Comparison of ENCODE assay signal across 22 mouse cellular contexts in genomic region chr1:33599698-33600097, GRCm38 (mm10).
DNase-seq lines count a peak whose midpoint lies in the region; ATAC-seq and TF ChIP-seq lines count a peak whose summit lies in the region.
"Had no signal": no experiment of that assay in that cellular context is flagged by ENCODE, and none has a peak within 500 bp of the region (broad histone marks: within the 10 kb centered on the region; RNA-seq: fewer than 3 reads in every experiment).

No protein-coding gene starts in this region.

- H3K4me2 ChIP-seq in forebrain, embryonic 12.5 days = no peak overlapping the region
- H3K4me2 ChIP-seq in forebrain, embryonic 15.5 days (replicated peaks) = no peak overlapping the region
- H3K4me2 ChIP-seq in forebrain, postnatal 0 days (ENCODE audit: low read depth) = no peak overlapping the region
- no peak overlapping the region for H3K4me2 ChIP-seq in liver, embryonic 12.5 days
- no peak overlapping the region for H3K4me2 ChIP-seq in liver, embryonic 11.5 days
- H3K4me2 ChIP-seq: embryonic facial prominence, embryonic 13.5 days; heart, embryonic 11.5 days; intestine, embryonic 15.5 days had no signal

- H3K36me3 ChIP-seq in forebrain, embryonic 12.5 days (replicated peaks) = peaks cover 7% of the 10 kb centered on the region
- peaks cover 16% of the 10 kb centered on the region for H3K36me3 ChIP-seq in forebrain, embryonic 10.5 days (replicated peaks)
- H3K36me3 ChIP-seq in forebrain, embryonic 15.5 days = no peaks in the 10 kb centered on the region
- H3K36me3 ChIP-seq in forebrain, postnatal 0 days (ENCODE audit: insufficient read depth) = no peaks in the 10 kb centered on the region
- H3K36me3 ChIP-seq in liver, embryonic 12.5 days = peaks cover 22% of the 10 kb centered on the region
- H3K36me3 ChIP-seq in liver, embryonic 11.5 days (ENCODE audit: control insufficient read depth, insufficient read depth, low read length) = no peaks in the 10 kb centered on the region; the same call in 1 of the 2 replicates
- H3K36me3 ChIP-seq: intestine, embryonic 15.5 days had no signal

- WGBS in forebrain, embryonic 12.5 days = 85% methylated on average over 3 of the region's 3 CpGs
- WGBS in forebrain, embryonic 10.5 days = 93% methylated on average over 3 of the region's 3 CpGs
- WGBS in forebrain, embryonic 15.5 days = 60% methylated on average over 3 of the region's 3 CpGs
- 59% methylated on average over 3 of the region's 3 CpGs for WGBS in forebrain, postnatal 0 days
- WGBS in liver, embryonic 12.5 days (ENCODE audit: insufficient replicate concordance) = 91% methylated on average over 3 of the region's 3 CpGs
- 89% methylated on average over 3 of the region's 3 CpGs for WGBS in liver, embryonic 11.5 days

- ATAC-seq in forebrain, embryonic 12.5 days (ENCODE audit: low FRiP score) = no peak
- peak; percentile 47 for ATAC-seq in forebrain, embryonic 15.5 days (replicated peaks)
- no peak for ATAC-seq in forebrain, postnatal 0 days
- ATAC-seq in liver, embryonic 12.5 days = no peak
- ATAC-seq in liver, embryonic 11.5 days (replicated peaks; ENCODE audit: low FRiP score) = no peak
- ATAC-seq: activated CD4-positive, CD25-positive, alpha-beta regulatory T cell, adult 4 months; intestine, embryonic 15.5 days had no signal

- H3K9me3 ChIP-seq in forebrain, embryonic 12.5 days = peaks cover 5% of the 10 kb centered on the region; the same call in 1 of the 2 replicates
- H3K9me3 ChIP-seq in forebrain, embryonic 10.5 days = peaks cover 18% of the 10 kb centered on the region
- no peaks in the 10 kb centered on the region for H3K9me3 ChIP-seq in forebrain, embryonic 15.5 days
- 0 out of 2 replicates have a peak, but pooled peaks cover 5% of the 10 kb centered on the region for H3K9me3 ChIP-seq in forebrain, postnatal 0 days (ENCODE audit: low read length)
- no peaks in the 10 kb centered on the region for H3K9me3 ChIP-seq in liver, embryonic 12.5 days (replicated peaks)
- H3K9me3 ChIP-seq in liver, embryonic 11.5 days (ENCODE audit: control insufficient read depth, low read length) = no peaks in the 10 kb centered on the region
- H3K9me3 ChIP-seq: intestine, embryonic 15.5 days had no signal

- TF ChIP-seq CTCF in forebrain, postnatal 0 days (IDR thresholded peaks at IDR 0.05; ENCODE audit: low read depth) = no peak

- H3K9ac ChIP-seq in forebrain, embryonic 12.5 days = no peak overlapping the region
- H3K9ac ChIP-seq in forebrain, embryonic 15.5 days (replicated peaks) = no peak overlapping the region
- no peak overlapping the region for H3K9ac ChIP-seq in forebrain, postnatal 0 days
- no peak overlapping the region for H3K9ac ChIP-seq in liver, embryonic 12.5 days
- no peak overlapping the region for H3K9ac ChIP-seq in liver, embryonic 11.5 days (ENCODE audit: low read depth, low read length)
- H3K9ac ChIP-seq: embryonic facial prominence, embryonic 13.5 days; intestine, embryonic 15.5 days had no signal

- no peak overlapping the region for H3K4me3 ChIP-seq in forebrain, embryonic 12.5 days (replicated peaks)
- no peak overlapping the region for H3K4me3 ChIP-seq in forebrain, embryonic 10.5 days
- H3K4me3 ChIP-seq in forebrain, embryonic 15.5 days = no peak overlapping the region
- no peak overlapping the region for H3K4me3 ChIP-seq in forebrain, postnatal 0 days (ENCODE audit: low read depth, low read length)
- H3K4me3 ChIP-seq in liver, embryonic 12.5 days = no peak overlapping the region
- no peak overlapping the region for H3K4me3 ChIP-seq in liver, embryonic 11.5 days (ENCODE audit: low read depth, low read length)
- H3K4me3 ChIP-seq: embryonic facial prominence, embryonic 10.5 days; embryonic facial prominence, embryonic 13.5 days; erythroblast, embryonic 14.5 days; gastrocnemius, adult 2 months; intestine, embryonic 15.5 days had no signal

- peaks cover 6% of the 10 kb centered on the region; the same call in 1 of the 2 replicates for H3K4me1 ChIP-seq in forebrain, embryonic 12.5 days
- peaks cover 11% of the 10 kb centered on the region for H3K4me1 ChIP-seq in forebrain, embryonic 10.5 days
- H3K4me1 ChIP-seq in forebrain, embryonic 15.5 days = no peaks in the 10 kb centered on the region
- no peaks in the 10 kb centered on the region for H3K4me1 ChIP-seq in forebrain, postnatal 0 days (ENCODE audit: insufficient read depth)
- H3K4me1 ChIP-seq in liver, embryonic 12.5 days = peaks cover 36% of the 10 kb centered on the region
- no peaks in the 10 kb centered on the region; the same call in 1 of the 2 replicates for H3K4me1 ChIP-seq in liver, embryonic 11.5 days (replicated peaks; ENCODE audit: control insufficient read depth, insufficient read depth, low read length)
- H3K4me1 ChIP-seq: intestine, embryonic 15.5 days had no signal

- no peak for DNase-seq in forebrain, embryonic 10.5 days (ENCODE audit: extremely low spot score, low spot score)
- DNase-seq in forebrain, postnatal 0 days = no peak
- no peak for DNase-seq in liver, embryonic 11.5 days (ENCODE audit: low spot score)
- DNase-seq: adrenal gland, adult 8-10 months; adrenal gland, postnatal 25 days; cerebellum, adult 11-12 months; cerebellum, adult 8-10 months; cerebellum, postnatal 36 days; embryo, embryonic 11 days; gastrocnemius, adult 2 months; gastrocnemius, postnatal 14 days; heart, adult 11 months; kidney, adult 11 months had no signal

- no peaks in the 10 kb centered on the region for H3K27me3 ChIP-seq in forebrain, embryonic 12.5 days
- H3K27me3 ChIP-seq in forebrain, embryonic 10.5 days (ENCODE audit: poor library complexity, severe bottlenecking) = no peaks in the 10 kb centered on the region
- H3K27me3 ChIP-seq in forebrain, embryonic 15.5 days = no peaks in the 10 kb centered on the region
- H3K27me3 ChIP-seq in forebrain, postnatal 0 days (ENCODE audit: insufficient read depth, low read length) = no peaks in the 10 kb centered on the region
- no peaks in the 10 kb centered on the region for H3K27me3 ChIP-seq in liver, embryonic 12.5 days (replicated peaks)
- no peaks in the 10 kb centered on the region for H3K27me3 ChIP-seq in liver, embryonic 11.5 days (replicated peaks; ENCODE audit: control insufficient read depth, insufficient read depth, low read length)
- H3K27me3 ChIP-seq: embryonic facial prominence, embryonic 13.5 days; intestine, embryonic 15.5 days had no signal

- H3K27ac ChIP-seq in forebrain, embryonic 12.5 days = peak overlapping the region; percentile 31; the same call in 1 of the 2 replicates
- no peak overlapping the region for H3K27ac ChIP-seq in forebrain, embryonic 10.5 days
- H3K27ac ChIP-seq in forebrain, embryonic 15.5 days (replicated peaks) = peak overlapping the region; percentile 30
- H3K27ac ChIP-seq in forebrain, postnatal 0 days (ENCODE audit: low read depth, low read length) = no peak overlapping the region
- H3K27ac ChIP-seq in liver, embryonic 12.5 days = 0 out of 2 replicates have a peak overlapping the region, but pooled peaks have one; percentile 27
- H3K27ac ChIP-seq in liver, embryonic 11.5 days (ENCODE audit: low read depth, low read length) = no peak overlapping the region
- H3K27ac ChIP-seq: embryonic facial prominence, embryonic 10.5 days; embryonic facial prominence, embryonic 13.5 days; gastrocnemius, adult 2 months; intestine, embryonic 15.5 days had no signal

Comparison
In these comparisons a context has a peak if more than half of its experiments do, and no peak if none do; other contexts are left out.
1. H3K27ac ChIP-seq: peak in forebrain, embryonic 12.5 days (single experiment), forebrain, embryonic 15.5 days (single experiment) and liver, embryonic 12.5 days (single experiment); none in forebrain, embryonic 10.5 days (single experiment), forebrain, postnatal 0 days (single experiment) and liver, embryonic 11.5 days (single experiment).